Mouse (Mus musculus): ENCODE data around the gene Pabpc4. TPM values are rescaled to one million over a fixed set of nuclear protein-coding genes. Genes with fewer than 3 reads are reported as not detected.
"Not testable (repeated sequence)": the region's sequence is repeated elsewhere in the genome, so short reads cannot be mapped to it uniquely, and the experiment has no call there.

Gene Pabpc4
- total RNA-seq, 2 experiments from 2014 or later, result 42.4 to 47.5 TPM

- DNase-seq (ENCODE audit: extremely low spot score in 1 of 2, low spot score in 2 of 2), result no peak
- intact Hi-C loops (cut with DNase I), result no loop called here
These were observed 69.2 kb downstream of the Pabpc4 start for GRCm38 (mm10) chr4:123331326-123331725.

GRCm38 (mm10) chr4:123331961-123332360, 69.8 kb downstream of the Pabpc4 start:
- DNase-seq (ENCODE audit: extremely low spot score in 1 of 2, low spot score in 2 of 2), result not testable (repeated sequence)

GRCm38 (mm10) chr4:123333151-123333550, 71.0 kb downstream of the Pabpc4 start:
- intact Hi-C loops (cut with DNase I), result no loop called here
- DNase-seq (ENCODE audit: extremely low spot score in 1 of 2, low spot score in 2 of 2), result no peak

More at GRCm38 (mm10) chr4:123331961-123332360, 69.8 kb downstream of the Pabpc4 start:
- intact Hi-C loops (cut with DNase I), result not testable (repeated sequence)

- DNase-seq (ENCODE audit: extremely low spot score in 1 of 2, low spot score in 2 of 2), result no peak
- intact Hi-C loops (cut with DNase I), result no loop called here
These were observed 72.0 kb downstream of the Pabpc4 start for GRCm38 (mm10) chr4:123334177-123334576.

GRCm38 (mm10) chr4:123335244-123335643, 73.1 kb downstream of the Pabpc4 start:
- intact Hi-C loops (cut with DNase I); DNase-seq (ENCODE audit: extremely low spot score in 1 of 2, low spot score in 2 of 2): not testable (repeated sequence)

- intact Hi-C loops (cut with DNase I), result no loop called here
- no peak for DNase-seq (ENCODE audit: extremely low spot score in 1 of 2, low spot score in 2 of 2)
These were observed 73.8 kb downstream of the Pabpc4 start for GRCm38 (mm10) chr4:123335796-123336585.

- DNase-seq (ENCODE audit: extremely low spot score in 1 of 2, low spot score in 2 of 2), result no peak
- intact Hi-C loops (cut with DNase I), result no loop called here
These were observed 75.5 kb downstream of the Pabpc4 start for GRCm38 (mm10) chr4:123337693-123338092.

GRCm38 (mm10) chr4:123340232-123340631, 78.1 kb downstream of the Pabpc4 start:
- intact Hi-C loops (cut with DNase I), result loop anchor here (5.0 kb wide), 1 partner anchor 33 kb away; no protein-coding TSS in a partner anchor
- DNase-seq (ENCODE audit: extremely low spot score in 1 of 2, low spot score in 2 of 2), result no peak

GRCm38 (mm10) chr4:123342091-123342641, 80.0 kb downstream of the Pabpc4 start:
- intact Hi-C loops (cut with DNase I), result loop anchor here (5.0 kb wide), 1 partner anchor 35 kb away; no protein-coding TSS in a partner anchor
- no peak for DNase-seq (ENCODE audit: extremely low spot score in 1 of 2, low spot score in 2 of 2)

- intact Hi-C loops (cut with DNase I), result loop anchor here (5.0 kb wide), 1 partner anchor 36 kb away; no protein-coding TSS in a partner anchor
- DNase-seq (ENCODE audit: extremely low spot score in 1 of 2, low spot score in 2 of 2), result peak; percentile 15 to 82
These were observed 80.7 kb downstream of the Pabpc4 start, which contains the start of gene Bmp8a for GRCm38 (mm10) chr4:123342642-123343470. Gene Bmp8a (minus strand): TSS chr4:123343252.

GRCm38 (mm10) chr4:123343471-123343789, 81.3 kb downstream of the Pabpc4 start:
- intact Hi-C loops (cut with DNase I), result loop anchor here (5.0 kb wide), 1 partner anchor 36 kb away; no protein-coding TSS in a partner anchor
- DNase-seq (ENCODE audit: extremely low spot score in 1 of 2, low spot score in 2 of 2), result no peak

Other genes starting within 250 kb of the Pabpc4 start
- gene Trit1, start 245.8 kb upstream of the Pabpc4 start, total RNA-seq (2021), result 10 to 100 TPM; 21.4 to 26.6 TPM
- under 1 TPM; 0.26 to 0.54 TPM for gene Bmp8b, start 157.2 kb upstream of the Pabpc4 start, total RNA-seq (2021)
- under 1 TPM in 1 of 2 experiments, not detected in 1; 0.53 TPM for gene Oxct2b, start 146.1 kb upstream of the Pabpc4 start, total RNA-seq (2021)
- gene Ppie, start 122.4 kb upstream of the Pabpc4 start, total RNA-seq (2021), result 10 to 100 TPM; 18.8 to 22.7 TPM
- gene Hpcal4, start 79.1 kb upstream of the Pabpc4 start, total RNA-seq (2021), result 100 to 1,000 TPM; 234 to 238 TPM
- gene Nt5c1a, start 60.8 kb upstream of the Pabpc4 start, total RNA-seq (2021), result 1 to 10 TPM; 8.2 to 8.6 TPM
- gene Heyl, start 28.8 kb upstream of the Pabpc4 start, total RNA-seq (2021), result 1 to 10 TPM; 6.6 to 7.2 TPM
- gene Oxct2a, start 61.3 kb downstream of the Pabpc4 start, total RNA-seq (2021), result not detected
- under 1 TPM in 1 of 2 experiments, not detected in 1; 0.13 TPM for gene Bmp8a, start 80.9 kb downstream of the Pabpc4 start, total RNA-seq (2021)